Mouse (Mus musculus): ENCODE results near the gene Focad. TPM values are rescaled to one million over a fixed set of nuclear protein-coding genes. Genes with fewer than 3 reads are reported as not detected.

The Focad gene
- polyA plus RNA-seq, 1 experiment = 6.8 TPM

- H3K27me3 ChIP-seq (replicated peaks; ENCODE audit: control insufficient read depth, insufficient read depth, low read length) = no peaks in the 10 kb centered on the region
- no peaks in the 10 kb centered on the region for H3K36me3 ChIP-seq (ENCODE audit: control insufficient read depth, insufficient read depth, low read length)
- H3K4me3 ChIP-seq (ENCODE audit: insufficient read depth, low read depth, low read length) = no peak overlapping the region
- no peak overlapping the region for H3K27ac ChIP-seq (ENCODE audit: insufficient read depth, low read depth, low read length)
- no peak for DNase-seq
- H3K4me1 ChIP-seq (ENCODE audit: control insufficient read depth, insufficient read depth, low read length) = no peaks in the 10 kb centered on the region
- TF ChIP-seq POLR2A (IDR thresholded peaks at IDR 0.05; ENCODE audit: low read depth, low read length) = no peak
- no peak for TF ChIP-seq CTCF (conservative IDR thresholded peaks at IDR 0.05; ENCODE audit: insufficient read depth, insufficient read length, low read depth, low read length)
Observed at GRCm38 (mm10) chr4:88117942-88118341, 23.5 kb downstream of the Focad start.

DNA sequence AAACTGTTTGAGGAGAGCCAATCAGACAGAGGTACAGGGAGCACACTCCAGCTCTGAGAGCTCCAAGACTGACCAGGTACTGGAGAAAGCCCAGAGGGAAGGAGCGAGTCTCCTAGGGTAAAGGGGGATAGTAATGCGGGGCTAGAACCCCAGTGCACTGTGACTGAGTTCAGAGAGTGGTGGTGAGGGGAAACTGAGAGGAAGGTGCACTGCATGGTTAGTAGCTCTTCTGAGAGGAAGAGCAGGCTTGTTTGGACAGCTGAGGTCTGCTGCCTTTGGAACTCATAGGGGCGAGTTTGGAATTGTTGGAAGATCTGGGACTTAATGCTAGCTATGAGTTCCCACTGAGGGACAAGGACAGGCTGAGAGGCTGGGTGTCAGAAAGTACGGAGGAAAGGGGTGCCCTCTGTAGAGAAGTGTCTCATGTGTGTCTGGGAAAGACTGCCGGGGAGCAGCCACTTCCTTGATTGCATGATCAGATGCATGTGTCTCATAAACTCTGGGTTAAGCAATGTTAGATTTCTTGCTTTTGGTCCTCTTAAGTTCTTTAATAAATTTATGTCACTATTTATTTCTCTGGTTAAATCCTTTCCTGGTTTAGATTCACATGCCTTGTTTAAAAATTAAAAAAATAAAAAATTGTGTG lies 24.4 kb downstream of the Focad start:
- 90% methylated on average over 5 of the region's 5 CpGs for WGBS
- H3K27ac ChIP-seq (ENCODE audit: insufficient read depth, low read depth, low read length) = no peak overlapping the region
- H3K36me3 ChIP-seq (ENCODE audit: control insufficient read depth, insufficient read depth, low read length) = no peaks in the 10 kb centered on the region

DNA sequence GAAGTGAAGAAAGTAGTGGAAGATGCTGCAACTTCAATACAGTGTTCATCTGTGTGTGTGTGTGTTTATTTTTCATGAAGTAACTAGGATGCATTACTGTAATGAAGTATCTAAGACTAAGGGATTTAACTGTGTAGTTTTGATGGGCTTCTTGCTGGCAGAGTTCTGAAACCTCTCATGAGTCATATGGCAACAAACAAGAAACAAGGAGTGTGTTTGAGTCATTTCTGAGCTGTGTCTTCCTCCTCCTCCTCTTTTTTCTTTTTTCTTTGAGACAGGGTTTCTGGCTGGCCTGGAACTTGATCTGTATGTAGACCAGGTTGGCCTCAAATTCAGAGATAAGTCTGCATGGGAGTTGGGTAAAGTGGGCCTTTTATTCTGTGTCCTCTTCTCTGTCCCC lies 25.7 kb downstream of the Focad start:
- Histone ChIP-seq H3K27ac (ENCODE audit: insufficient read depth, low read depth, low read length) (no peak overlapping the region), H3K4me1 (ENCODE audit: control insufficient read depth, insufficient read depth, low read length) (no peaks in the 10 kb centered on the region), H3K4me3 (ENCODE audit: insufficient read depth, low read depth, low read length) (no peak overlapping the region), H3K36me3 (ENCODE audit: control insufficient read depth, insufficient read depth, low read length) (no peaks in the 10 kb centered on the region), H3K27me3 (replicated peaks; ENCODE audit: control insufficient read depth, insufficient read depth, low read length) (no peaks in the 10 kb centered on the region)
- TF ChIP-seq POLR2A (IDR thresholded peaks at IDR 0.05; ENCODE audit: low read depth, low read length) (no peak), CTCF (conservative IDR thresholded peaks at IDR 0.05; ENCODE audit: insufficient read depth, insufficient read length, low read depth, low read length) (no peak)
- DNase-seq = no peak

More for the DNA sequence above, 24.4 kb downstream of the Focad start:
- H3K4me3 ChIP-seq (ENCODE audit: insufficient read depth, low read depth, low read length) = no peak overlapping the region
- no peaks in the 10 kb centered on the region for H3K27me3 ChIP-seq (replicated peaks; ENCODE audit: control insufficient read depth, insufficient read depth, low read length)
- no peaks in the 10 kb centered on the region for H3K4me1 ChIP-seq (ENCODE audit: control insufficient read depth, insufficient read depth, low read length)
- DNase-seq = no peak
- TF ChIP-seq CTCF (conservative IDR thresholded peaks at IDR 0.05; ENCODE audit: insufficient read depth, insufficient read length, low read depth, low read length) (no peak), POLR2A (IDR thresholded peaks at IDR 0.05; ENCODE audit: low read depth, low read length) (no peak)

GRCm38 (mm10) chr4:88122472-88122871 lies 28.0 kb downstream of the Focad start:
- Histone ChIP-seq H3K4me1 (ENCODE audit: control insufficient read depth, insufficient read depth, low read length) (no peaks in the 10 kb centered on the region), H3K27ac (ENCODE audit: insufficient read depth, low read depth, low read length) (no peak overlapping the region), H3K4me3 (ENCODE audit: insufficient read depth, low read depth, low read length) (no peak overlapping the region), H3K27me3 (replicated peaks; ENCODE audit: control insufficient read depth, insufficient read depth, low read length) (no peaks in the 10 kb centered on the region), H3K36me3 (ENCODE audit: control insufficient read depth, insufficient read depth, low read length) (no peaks in the 10 kb centered on the region)
- no peak for TF ChIP-seq CTCF (conservative IDR thresholded peaks at IDR 0.05; ENCODE audit: insufficient read depth, insufficient read length, low read depth, low read length)
- DNase-seq = no peak
- 98% methylated on average over 3 of the region's 3 CpGs for WGBS

GRCm38 (mm10) chr4:88135936-88136335 lies 41.5 kb downstream of the Focad start:
- H3K4me3 ChIP-seq (ENCODE audit: insufficient read depth, low read depth, low read length) = no peak overlapping the region
- H3K4me1 ChIP-seq (ENCODE audit: control insufficient read depth, insufficient read depth, low read length) = no peaks in the 10 kb centered on the region
- 29% methylated on average over 2 of the region's 2 CpGs for WGBS
- TF ChIP-seq CTCF (conservative IDR thresholded peaks at IDR 0.05; ENCODE audit: insufficient read depth, insufficient read length, low read depth, low read length) = no peak
- H3K27me3 ChIP-seq (replicated peaks; ENCODE audit: control insufficient read depth, insufficient read depth, low read length) = no peaks in the 10 kb centered on the region
- no peaks in the 10 kb centered on the region for H3K36me3 ChIP-seq (ENCODE audit: control insufficient read depth, insufficient read depth, low read length)
- DNase-seq = no peak
- H3K27ac ChIP-seq (ENCODE audit: insufficient read depth, low read depth, low read length) = no peak overlapping the region

- H3K27me3 ChIP-seq (replicated peaks; ENCODE audit: control insufficient read depth, insufficient read depth, low read length) = no peaks in the 10 kb centered on the region
- no peaks in the 10 kb centered on the region for H3K36me3 ChIP-seq (ENCODE audit: control insufficient read depth, insufficient read depth, low read length)
- H3K27ac ChIP-seq (ENCODE audit: insufficient read depth, low read depth, low read length) = no peak overlapping the region
- 60% methylated on average over 4 of the region's 4 CpGs for WGBS
- TF ChIP-seq POLR2A (IDR thresholded peaks at IDR 0.05; ENCODE audit: low read depth, low read length) = no peak
- no peak for TF ChIP-seq CTCF (conservative IDR thresholded peaks at IDR 0.05; ENCODE audit: insufficient read depth, insufficient read length, low read depth, low read length)
- H3K4me3 ChIP-seq (ENCODE audit: insufficient read depth, low read depth, low read length) = no peak overlapping the region
- no peaks in the 10 kb centered on the region for H3K4me1 ChIP-seq (ENCODE audit: control insufficient read depth, insufficient read depth, low read length)
- no peak for DNase-seq
Observed at GRCm38 (mm10) chr4:88136528-88136927, 42.1 kb downstream of the Focad start.

GRCm38 (mm10) chr4:88138366-88138917 lies 44.0 kb downstream of the Focad start:
- no peak for TF ChIP-seq POLR2A (IDR thresholded peaks at IDR 0.05; ENCODE audit: low read depth, low read length)
- TF ChIP-seq CTCF (conservative IDR thresholded peaks at IDR 0.05; ENCODE audit: insufficient read depth, insufficient read length, low read depth, low read length) = no peak
- H3K4me3 ChIP-seq (ENCODE audit: insufficient read depth, low read depth, low read length) = no peak overlapping the region
- no peak for DNase-seq
- no peak overlapping the region for H3K27ac ChIP-seq (ENCODE audit: insufficient read depth, low read depth, low read length)
- no peaks in the 10 kb centered on the region for H3K4me1 ChIP-seq (ENCODE audit: control insufficient read depth, insufficient read depth, low read length)
- 96% methylated on average over 2 of the region's 2 CpGs for WGBS
- H3K36me3 ChIP-seq (ENCODE audit: control insufficient read depth, insufficient read depth, low read length) = no peaks in the 10 kb centered on the region
- no peaks in the 10 kb centered on the region for H3K27me3 ChIP-seq (replicated peaks; ENCODE audit: control insufficient read depth, insufficient read depth, low read length)

All from kidney, adult 2 months (tissue).